Mouse (Mus musculus): Measurements from ENCODE around the gene Stx1a.
A peak's percentile ranks its signal among the peaks of the same experiment; 100 is the strongest.
"Not testable (repeated sequence)": the region's sequence is repeated elsewhere in the genome, so short reads cannot be mapped to it uniquely, and the experiment has no call there.

The Stx1a gene

DNA sequence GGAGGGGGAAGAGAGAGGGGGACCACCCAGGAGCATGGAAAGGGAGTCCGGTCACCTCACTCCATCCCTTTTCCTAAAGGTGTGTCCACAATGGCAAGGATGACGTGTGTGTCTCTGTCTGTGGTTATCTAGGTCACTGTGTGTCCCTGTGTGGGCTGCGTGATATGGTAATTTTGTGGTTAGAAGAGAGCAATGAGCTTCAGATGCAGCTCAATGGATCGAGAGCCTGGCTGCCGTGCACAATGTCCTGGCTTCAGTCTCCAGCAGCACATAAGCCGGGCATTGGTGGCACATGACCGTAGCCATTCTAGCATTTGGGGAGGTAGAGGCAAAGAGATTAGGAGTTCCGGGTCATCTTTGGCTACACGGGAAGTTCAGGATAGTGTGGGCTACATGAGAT lies 16.3 kb downstream of the Stx1a start:
- no peak for DNase-seq (ENCODE audit: low read depth, low spot score)

DNA sequence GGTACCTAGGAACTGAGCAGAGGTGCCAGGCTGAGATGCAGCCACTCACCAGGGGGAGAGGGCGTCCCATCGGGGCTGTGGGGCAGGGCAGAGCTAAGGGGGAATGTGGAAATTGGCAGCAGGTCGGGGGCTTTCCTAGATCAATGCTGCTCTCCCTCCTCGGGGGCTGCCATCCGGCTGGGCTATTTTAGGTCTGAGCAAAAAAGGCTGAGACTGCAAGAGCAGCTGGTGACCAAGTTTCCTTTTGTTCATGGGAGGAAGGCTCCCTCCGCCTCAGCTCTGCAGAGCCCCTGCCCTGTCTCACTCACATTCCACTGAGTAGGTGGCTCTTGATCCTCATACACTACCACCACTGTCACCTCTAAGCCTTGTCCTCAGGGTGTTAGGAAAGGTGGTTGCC lies 16.8 kb downstream of the Stx1a start:
- no peak for DNase-seq (ENCODE audit: low read depth, low spot score)

DNA sequence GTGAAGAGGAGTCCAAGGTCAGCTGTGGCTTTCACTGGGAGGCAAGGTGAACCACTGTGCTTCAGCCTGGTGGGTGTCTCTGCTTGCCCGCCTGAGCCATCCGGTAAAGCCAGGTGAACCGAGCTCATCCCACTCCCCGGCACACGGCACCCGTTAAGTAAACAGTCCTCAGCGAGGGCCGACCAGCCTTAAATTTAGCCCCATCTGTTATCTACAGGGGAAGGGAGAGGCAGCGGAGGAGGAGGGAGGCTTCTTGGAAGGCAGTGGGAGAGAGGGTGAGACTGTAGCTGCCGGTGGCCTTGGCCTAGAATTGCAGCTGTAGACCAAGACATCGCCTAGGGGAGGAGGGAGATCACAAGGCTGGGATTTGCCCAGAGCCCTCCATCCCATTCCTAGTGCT lies 17.5 kb downstream of the Stx1a start:
- DNase-seq (ENCODE audit: low read depth, low spot score), result no peak

DNA sequence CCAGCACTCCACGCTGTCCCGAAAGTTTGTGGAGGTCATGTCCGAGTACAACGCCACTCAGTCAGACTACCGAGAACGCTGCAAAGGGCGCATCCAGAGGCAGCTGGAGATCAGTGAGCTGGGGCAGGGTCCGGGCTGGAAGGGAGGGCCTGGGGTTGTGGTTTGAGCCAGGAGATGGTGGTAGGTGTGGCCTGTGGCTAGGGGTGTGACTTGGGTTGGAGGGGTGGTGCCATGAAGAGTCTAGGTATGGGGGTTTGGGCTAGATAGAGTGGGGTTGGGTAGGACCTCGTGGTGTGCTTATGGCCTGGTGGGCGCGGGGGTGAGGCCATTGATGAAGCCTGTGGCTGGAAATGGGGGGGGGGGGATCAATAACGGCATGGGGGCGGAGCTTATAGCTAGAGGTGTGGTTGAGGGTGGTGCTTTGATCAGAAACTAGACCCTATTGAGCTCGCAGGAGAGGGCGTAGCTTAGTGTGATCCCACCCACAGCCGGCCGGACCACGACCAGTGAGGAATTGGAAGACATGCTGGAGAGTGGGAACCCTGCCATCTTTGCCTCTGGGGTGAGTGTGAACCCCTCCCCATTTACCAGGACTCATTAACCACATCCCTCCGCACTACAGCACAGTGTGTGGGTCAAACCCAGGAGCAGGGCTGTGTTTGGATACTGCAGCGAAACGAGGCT lies 19.0 kb downstream of the Stx1a start:
- DNase-seq (ENCODE audit: low read depth, low spot score), result no peak

DNA sequence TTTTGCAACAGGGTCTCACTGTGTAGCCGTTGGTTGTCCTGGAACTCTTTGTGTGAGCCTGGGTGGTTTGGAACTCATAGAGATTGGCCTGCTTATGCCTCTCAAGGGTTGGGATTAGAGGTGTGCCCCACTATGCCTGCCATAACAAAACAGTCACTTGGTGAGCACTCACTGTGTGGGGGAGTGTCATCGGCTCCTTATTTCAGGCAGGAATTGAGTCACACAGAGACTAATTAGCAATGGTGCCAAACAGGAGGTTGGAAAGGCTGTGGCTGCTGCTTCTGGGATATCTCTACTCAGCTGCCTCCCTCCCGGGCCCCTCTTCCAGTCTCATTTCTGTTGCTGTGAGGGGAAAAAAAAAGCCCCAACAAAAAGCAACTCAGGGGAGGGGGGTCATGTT lies 21.3 kb downstream of the Stx1a start:
- DNase-seq (ENCODE audit: low read depth, low spot score), result no peak

DNA sequence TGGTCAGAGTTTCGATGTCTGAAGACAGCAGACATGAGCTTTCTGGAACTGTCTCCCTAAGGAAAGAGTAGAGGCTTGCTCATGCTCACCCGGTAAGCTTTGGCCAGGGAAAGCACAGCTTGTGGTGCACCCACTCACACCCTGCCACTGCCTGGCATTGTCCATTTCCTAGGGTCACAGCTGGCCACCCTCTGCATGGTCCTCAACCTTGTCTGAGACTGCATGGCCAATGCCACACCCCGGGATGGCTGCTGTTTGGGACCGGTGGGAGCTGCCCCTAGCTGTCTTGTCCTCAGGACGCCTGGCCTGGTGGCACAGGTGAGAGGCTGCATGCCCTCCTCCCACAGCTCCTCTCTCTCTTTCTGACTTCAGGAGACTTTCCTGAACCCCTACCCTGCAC lies 25.3 kb downstream of the Stx1a start:
- DNase-seq (ENCODE audit: low read depth, low spot score), result no peak

DNA sequence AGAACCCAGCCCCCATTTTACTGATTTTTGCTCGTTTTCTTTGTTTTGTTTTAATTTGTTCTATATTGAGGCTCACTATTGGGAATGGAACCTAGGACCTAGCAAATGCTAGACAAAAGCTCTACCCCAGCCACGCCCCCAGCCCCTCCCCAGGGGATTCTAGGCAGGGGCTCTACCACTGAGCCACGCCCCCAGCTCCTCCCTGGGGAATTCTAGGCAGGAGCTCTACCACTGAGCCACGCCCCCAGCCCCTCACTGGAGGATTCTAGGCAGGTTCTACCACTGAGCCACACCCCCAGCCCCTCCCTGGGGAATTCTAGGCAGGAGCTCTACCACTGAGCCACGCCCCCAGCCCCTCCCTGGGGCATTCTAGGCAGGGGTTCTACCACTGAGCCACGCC lies 26.0 kb downstream of the Stx1a start:
- not testable (repeated sequence) for DNase-seq (ENCODE audit: low read depth, low spot score)

DNA sequence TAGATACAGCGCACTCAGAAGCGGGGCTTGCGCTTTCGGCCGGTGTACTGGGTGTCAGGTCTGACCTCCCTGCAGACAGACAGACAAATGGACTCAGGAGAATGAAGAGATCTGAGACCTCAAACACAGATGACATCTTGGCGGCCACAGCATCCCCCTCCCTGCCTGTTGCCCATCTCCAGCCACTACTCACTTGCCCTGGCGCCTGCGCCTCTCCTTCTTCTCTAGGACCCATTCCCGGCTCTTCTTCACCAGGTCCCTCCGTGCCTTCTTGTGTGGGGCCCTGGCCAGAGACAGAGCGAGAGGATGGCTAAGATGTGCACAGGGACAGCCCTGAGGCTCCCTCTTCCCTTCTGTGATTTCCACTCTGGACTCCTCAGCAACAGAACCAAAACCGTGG lies 30.1 kb downstream of the Stx1a start:
- DNase-seq (ENCODE audit: low read depth, low spot score), result no peak

DNA sequence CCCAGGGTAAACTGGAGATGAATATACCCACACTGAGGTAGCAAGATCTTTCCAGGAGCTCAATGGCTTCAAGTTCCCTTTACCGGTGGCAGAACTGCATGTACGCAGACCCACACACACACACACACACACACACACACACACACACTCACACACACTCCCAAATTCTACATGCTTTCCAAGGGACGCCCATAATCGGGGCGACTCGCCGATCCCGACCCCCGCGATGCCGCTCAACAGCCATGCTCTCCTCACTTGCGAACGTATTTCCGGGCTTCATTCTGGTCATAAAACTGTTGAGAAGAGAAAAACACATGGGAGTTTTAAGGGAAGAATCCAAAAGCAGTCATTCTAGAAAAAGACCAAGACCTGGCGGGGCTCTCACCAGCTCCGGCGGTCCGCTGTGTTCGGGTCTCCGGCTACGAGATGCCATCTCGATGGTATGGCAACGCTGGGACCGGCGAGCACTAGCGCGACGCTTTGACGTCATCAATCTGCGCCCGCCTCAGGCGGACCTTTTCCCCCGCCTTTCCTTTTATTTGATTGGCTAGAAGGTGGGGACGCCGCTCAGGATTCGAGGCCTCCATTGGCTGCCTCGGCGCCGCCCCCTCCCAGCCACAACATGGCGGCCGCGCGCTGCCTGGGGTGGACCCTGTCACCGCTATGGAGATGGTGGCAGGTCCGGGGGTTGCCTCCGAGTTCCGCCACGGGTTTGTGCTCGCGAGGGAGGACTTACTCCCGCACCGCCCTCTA lies 40.5 kb downstream of the Stx1a start, which contains the start of gene Dnajc30:
Dnajc30 (plus strand) TSS at position 574 of the 753 bp plus-strand sequence.
- DNase-seq (ENCODE audit: low read depth, low spot score), result peak; percentile 97

DNA sequence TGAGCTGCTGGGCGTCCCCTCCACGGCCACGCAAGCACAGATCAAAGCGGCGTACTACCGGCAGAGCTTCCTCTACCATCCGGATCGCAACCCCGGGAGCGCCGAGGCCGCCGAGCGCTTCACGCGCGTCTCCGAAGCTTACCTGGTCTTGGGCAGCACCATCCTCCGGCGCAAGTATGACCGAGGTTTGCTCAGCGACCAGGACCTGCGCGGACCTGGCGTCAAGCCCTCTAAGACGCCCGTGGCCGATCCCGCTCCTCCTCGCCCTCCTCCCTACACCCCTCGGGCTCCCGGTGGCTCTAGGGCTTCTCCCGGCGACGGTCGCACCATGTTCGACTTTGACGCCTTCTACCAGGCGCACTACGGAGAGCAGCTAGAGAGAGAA lies 41.1 kb downstream of the Stx1a start:
- no peak for DNase-seq (ENCODE audit: low read depth, low spot score)

DNA sequence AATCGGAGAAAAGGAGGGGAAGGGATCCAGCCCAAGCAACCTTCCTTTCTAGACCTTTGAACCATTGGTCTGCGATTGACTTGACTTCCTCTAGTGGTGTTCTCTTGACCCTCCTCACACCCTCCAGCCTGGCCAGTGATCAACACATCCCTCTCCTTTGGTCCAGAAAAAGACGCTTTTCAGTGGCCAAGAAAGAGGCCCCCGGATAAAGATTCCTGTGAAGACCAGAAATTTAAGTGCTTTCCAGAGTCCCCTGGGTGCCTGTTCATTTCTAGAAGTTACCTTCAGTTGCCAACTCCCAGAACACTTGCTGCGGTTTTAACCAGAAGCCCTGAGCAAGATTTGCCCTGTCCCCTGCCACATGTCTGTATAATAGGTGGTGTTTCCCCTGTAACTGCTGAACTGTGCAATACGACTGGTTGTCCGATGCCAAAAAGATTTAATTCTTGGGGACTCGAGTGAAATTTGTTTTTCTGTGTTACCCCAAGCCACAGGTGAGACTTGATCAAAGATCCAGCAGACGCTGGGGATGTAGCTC lies 41.7 kb downstream of the Stx1a start, which contains the start of gene Bud23:
Bud23 (minus strand) TSS at position 51 of the 538 bp plus-strand sequence.
- DNase-seq (ENCODE audit: low read depth, low spot score), result not testable (repeated sequence)

DNA sequence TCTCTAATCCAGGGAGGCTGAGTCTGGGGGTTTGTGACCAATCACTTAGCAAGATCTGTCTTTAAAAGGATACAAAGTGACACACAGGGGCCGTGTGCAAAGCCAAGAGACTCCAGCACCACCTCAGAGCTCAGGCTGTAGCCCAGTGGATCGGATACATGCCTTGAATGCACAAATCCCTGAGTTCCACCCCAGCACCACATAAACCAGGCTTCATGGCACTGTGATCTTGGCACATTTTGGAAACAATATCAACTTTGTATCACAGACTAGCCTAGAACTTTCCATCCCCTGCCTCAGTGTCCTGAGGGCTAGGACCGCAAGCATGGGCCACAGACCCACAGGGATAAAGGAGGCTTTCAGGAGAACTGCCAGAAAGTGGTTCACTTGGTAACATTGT lies 42.7 kb downstream of the Stx1a start:
- DNase-seq (ENCODE audit: low read depth, low spot score), result no peak

DNA sequence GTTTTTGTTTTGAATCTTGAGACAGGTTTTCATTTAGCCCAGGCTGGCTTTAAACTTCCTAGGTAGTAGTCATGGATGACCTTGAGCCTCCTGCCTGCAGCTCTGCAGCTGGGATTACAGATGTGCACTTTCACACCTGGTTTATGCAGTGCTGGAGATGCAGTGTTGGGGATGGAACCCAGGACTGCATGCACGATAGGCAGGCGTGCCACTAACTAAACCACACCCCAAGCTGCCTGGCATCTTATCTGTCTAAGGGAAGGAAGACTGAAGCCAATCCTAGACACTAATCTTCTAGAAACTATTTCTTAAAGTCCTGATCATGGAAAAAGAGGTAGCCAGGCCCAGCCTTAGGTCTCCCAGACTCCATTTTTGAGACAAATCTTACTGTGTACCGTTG lies 47.2 kb downstream of the Stx1a start:
- no peak for DNase-seq (ENCODE audit: low read depth, low spot score)

DNA sequence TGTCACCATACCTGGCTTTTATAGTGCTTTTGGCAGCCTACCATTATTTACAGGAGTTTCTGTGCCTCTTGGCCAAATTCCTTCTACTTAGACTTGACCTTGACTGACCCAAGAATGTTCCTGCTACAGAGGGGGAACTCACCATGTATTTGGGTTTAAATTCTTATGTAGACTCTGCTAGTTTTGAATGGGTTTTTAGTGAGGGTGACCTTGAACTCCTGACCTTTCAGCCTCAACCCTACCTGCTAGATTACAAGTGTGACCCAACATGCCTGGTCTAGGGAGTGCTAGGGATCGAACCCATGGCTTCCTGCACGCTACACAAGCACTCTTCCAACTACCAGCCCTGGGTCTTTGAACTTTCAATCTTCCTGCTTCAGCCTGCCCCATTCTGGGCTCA lies 48.8 kb downstream of the Stx1a start:
- no peak for DNase-seq (ENCODE audit: low read depth, low spot score)

DNA sequence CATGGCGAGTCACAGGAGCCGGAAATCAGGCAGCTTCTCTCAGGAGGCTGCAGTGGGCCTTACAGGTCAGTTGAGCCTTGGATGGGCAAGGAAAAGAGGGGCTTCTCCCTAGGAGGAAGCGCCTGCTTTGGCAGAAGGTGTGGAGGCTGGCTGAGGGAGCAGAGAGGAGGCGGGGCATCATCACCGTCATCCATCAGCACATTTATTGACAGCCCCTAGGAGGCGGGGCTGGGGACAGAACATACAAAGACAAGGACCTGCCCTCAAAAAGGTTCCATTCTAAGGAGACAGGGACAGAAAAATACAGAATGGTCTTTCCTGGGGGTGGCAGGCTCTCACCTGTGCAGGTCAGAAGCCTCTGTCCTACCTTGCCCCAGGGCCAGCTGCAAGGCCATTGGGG lies 49.4 kb downstream of the Stx1a start:
- DNase-seq (ENCODE audit: low read depth, low spot score), result no peak

DNA sequence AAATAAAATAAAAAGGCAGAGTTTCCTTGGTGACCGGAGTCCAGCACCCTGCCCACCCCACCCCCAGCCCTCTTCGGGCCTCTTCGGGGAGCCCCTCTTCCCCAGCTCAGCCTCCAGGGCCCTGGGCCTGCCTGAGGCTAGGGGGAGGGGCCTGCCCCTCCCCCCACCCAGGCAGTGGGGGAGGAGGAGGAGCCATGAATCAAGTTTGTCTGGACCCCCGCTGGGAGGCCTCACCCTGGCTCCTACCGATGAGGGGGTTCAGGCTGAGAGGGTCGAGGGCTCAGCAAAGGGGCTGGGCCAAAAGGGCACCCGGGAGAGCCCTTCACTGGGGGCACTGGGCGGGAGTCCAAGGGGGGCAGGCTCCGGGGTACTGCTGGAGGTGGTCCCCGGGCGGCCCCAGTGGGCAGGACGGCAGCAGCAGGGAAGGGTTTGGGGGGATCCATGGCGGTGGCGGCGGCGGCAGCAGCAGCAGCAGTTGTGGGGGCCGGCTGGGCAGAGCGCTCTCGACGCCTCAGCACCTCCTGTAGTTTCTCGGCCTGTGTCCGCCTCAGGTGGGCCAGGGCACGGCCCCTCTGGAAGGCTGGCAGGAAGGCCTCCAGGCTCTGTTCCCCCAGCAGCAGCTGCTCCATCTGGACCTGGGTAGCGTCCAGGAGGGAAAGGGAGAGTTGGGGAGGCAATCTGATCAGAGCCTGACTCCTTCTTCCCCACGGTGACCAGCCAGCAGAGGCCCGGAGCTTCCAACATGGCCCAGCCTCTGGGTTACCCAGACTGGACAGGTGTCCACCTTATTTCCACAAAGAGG lies 50.3 kb downstream of the Stx1a start:
- DNase-seq (ENCODE audit: low read depth, low spot score), result no peak

DNA sequence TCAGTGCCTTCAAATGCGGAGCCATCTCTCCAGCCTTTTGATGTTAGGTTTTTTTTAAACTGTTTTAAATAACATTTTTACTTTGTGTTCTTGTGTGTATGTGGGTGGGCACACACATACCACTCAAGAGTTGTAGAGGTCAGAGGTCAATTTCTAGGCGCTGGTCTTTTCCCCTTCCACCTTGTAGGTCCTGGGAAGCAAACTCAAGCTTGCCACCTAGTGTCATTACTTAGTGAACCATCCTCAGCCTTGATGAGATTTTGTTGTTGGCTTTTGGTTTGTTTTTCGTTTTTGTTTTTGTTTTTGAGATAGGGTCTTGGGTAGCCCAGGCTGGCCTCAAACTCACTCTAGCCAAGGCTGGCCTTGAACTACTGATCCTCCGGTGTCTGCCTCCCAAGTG lies 52.4 kb downstream of the Stx1a start:
- peak; percentile 25 for DNase-seq (ENCODE audit: low read depth, low spot score)

DNA sequence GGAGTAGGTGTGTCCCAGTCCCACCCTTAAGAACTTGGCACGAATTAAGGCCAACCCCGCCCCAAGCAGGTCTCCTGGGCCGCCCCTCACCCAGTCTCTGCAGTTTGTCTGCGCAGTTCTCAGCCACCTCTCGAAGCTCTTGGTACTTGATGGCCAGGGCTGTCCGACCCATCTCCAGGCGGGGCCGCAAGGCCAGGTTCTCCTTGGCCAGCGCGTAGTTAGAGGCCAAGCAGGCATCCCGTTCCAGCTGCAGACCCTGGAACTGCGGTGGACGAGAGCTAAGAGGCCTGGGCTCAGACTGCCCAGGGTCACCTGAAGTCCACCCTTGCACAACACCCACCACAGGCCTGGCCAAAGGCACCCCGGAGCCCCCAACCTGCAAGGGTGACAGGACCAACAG lies 53.1 kb downstream of the Stx1a start:
- no peak for DNase-seq (ENCODE audit: low read depth, low spot score)

DNA sequence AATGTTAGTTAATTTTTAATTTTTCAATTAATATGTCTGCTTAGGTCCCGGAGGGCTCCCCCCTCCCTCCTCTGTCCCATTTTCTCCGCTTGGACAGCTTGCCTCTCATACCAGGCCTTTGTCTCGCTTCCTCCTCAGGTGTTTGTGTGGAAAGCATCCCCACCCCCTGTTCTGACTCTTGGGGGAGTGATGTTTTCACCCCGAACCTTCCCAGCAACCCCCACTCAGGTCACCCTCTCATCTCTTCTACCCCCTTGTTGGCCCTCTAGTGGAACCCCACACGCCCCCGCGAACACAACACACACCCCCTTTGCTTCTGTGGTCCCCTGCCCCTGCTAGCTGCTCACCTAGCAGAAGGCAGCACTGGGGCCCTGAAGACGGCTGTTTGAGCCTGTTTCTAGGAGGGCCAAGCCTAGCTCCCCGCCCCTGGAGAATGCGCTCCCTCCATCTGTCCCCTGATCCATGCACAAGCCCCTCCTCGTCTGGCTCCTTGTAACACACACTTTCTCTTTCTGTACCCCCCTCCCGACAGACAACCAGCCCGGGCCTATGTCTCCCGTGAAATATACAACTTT lies 53.7 kb downstream of the Stx1a start:
- DNase-seq (ENCODE audit: low read depth, low spot score), result peak; percentile 58

DNA sequence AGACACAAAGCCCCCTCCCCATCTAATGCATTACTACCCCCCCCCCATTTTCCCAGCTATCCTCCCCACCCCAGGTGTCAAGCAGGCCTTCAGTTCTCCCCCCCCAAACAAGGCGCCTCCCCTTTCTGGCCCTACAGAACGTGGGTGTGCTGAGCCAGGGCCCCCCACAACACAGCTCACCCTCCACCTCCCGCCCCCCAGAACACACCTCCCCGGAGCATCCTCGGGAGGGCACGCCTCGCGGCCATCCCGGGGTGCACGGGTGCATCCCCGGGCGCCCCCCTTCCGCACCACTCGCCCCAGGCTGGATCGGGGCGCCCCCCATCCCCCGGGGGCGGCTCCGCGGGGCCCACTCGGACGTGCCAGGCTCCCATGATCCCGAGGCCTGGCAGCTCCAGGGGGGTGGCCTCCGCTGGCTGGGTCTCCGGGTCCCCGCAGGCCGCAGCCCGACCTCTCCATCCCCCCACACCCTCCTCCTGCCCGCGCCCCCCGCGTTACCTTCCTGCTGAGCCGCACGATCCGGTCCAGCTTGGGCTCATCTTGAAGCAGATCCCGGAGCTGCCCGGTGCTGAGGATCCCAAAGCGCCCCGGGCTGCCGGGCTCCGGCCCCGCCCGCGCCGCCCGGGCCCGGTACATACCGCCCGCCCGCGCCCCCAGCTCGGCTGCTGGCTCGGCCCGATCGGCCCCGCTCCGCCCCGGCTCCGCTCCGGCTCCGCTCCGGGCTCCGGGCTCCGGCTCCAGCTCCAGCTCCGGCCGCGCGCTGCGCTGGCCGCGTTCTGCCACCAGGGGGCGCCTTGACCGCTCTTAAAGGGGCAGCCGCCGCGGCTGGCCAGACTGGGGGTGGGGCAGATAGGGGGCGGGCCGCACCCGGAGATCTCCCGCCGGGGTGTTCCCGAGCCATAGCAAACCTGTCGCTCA lies 54.5 kb downstream of the Stx1a start, which contains the start of gene Vps37d:
Vps37d (minus strand) TSS at position 703 of the 918 bp plus-strand sequence.
- peak; percentile 92 for DNase-seq (ENCODE audit: low read depth, low spot score)

DNA sequence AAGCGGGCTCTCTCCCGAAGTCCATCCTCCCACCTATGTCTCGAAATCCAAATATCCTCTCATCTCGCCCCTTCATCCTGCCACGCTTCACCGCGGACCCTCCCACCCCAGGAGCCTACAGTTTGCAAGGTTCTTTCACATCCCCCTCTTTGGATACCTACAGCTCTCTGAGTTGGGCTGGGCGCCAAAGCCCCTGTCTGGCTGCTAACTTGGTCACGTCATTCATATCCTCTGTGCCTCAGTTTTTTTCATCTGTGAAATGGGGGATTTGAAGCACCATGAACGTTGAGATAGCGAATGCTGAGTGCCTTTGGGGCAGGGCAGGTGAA lies 55.2 kb downstream of the Stx1a start:
- no peak for DNase-seq (ENCODE audit: low read depth, low spot score)
